Mouse (Mus musculus) adrenal gland, adult 18-20 months (tissue): ENCODE measurements around the gene Abcg4. TPM values are rescaled to one million over a fixed set of nuclear protein-coding genes. Genes with fewer than 3 reads are reported as not detected.
"Not testable (repeated sequence)": the region's sequence is repeated elsewhere in the genome, so short reads cannot be mapped to it uniquely, and the experiment has no call there.

Experiments used
- DNase-seq, 2 experiments: peaks; one replicate each; pipeline ENCODE4 v3.0.0; 2021 to 2022; ENCODE audit warnings: low spot score in 2 of 2
- long read RNA-seq, 2 experiments: library from polyadenylated mRNA; stranded (forward); transcript quantifications; one replicate each; pipeline ENCODE4 v2.0.0; 2021
- total RNA-seq, 2 experiments: library from RNA; stranded (reverse); gene quantifications; 1 replicate in 1 of 2; 2 replicates in 1 of 2; pipeline ENCODE4 v1.2.3; 2021

The Abcg4 gene
- total RNA-seq: 10 to 100 TPM; 16.1 to 30.7 TPM
- long read RNA-seq, experiment 1, transcript Abcg4-208 (15 exons, 3,999 nt): major isoform, 6 of 14 reads
- long read RNA-seq, experiment 1, partial matches to known transcripts: 3 of 14 reads
- long read RNA-seq, experiment 1, other reads (novel, unspliced or antisense): 4 of 14 reads
- long read RNA-seq, experiment 2, partial matches to known transcripts: 1 of 6 reads
- long read RNA-seq, experiment 2, other reads (novel, unspliced or antisense): 5 of 6 reads

- DNase-seq: peak; percentile 50 to 58
Observed at GRCm38 (mm10) chr9:44288076-44288958, at the start of gene Abcg4. Gene Abcg4 (minus strand): TSS chr9:44288615.

- no peak for DNase-seq
Observed at GRCm38 (mm10) chr9:44337436-44338169, 49.2 kb upstream of the Abcg4 start.

- DNase-seq: no peak
Observed at GRCm38 (mm10) chr9:44336964-44337363, 48.5 kb upstream of the Abcg4 start.

- not testable (repeated sequence) for DNase-seq
Observed at GRCm38 (mm10) chr9:44336513-44336912, 48.1 kb upstream of the Abcg4 start.

GRCm38 (mm10) chr9:44336093-44336406, 47.6 kb upstream of the Abcg4 start:
- no peak for DNase-seq

GRCm38 (mm10) chr9:44335331-44336092, 47.1 kb upstream of the Abcg4 start:
- DNase-seq: peak in 1 of 2 experiments; percentile 48

GRCm38 (mm10) chr9:44334396-44335330, 46.2 kb upstream of the Abcg4 start, which contains the start of gene H2afx:
Gene H2afx (plus strand): TSS chr9:44334694.
- peak; percentile 96 to 99 for DNase-seq

GRCm38 (mm10) chr9:44332918-44333638, 44.7 kb upstream of the Abcg4 start:
- no peak for DNase-seq

GRCm38 (mm10) chr9:44330736-44331135, 42.3 kb upstream of the Abcg4 start:
- no peak for DNase-seq

- no peak for DNase-seq
Observed at GRCm38 (mm10) chr9:44327926-44328325, 39.5 kb upstream of the Abcg4 start.

GRCm38 (mm10) chr9:44327064-44327711, 38.8 kb upstream of the Abcg4 start:
- no peak for DNase-seq

GRCm38 (mm10) chr9:44326371-44327063, 38.1 kb upstream of the Abcg4 start:
- peak; percentile 66 to 69 for DNase-seq

GRCm38 (mm10) chr9:44325768-44326370, 37.5 kb upstream of the Abcg4 start, which contains the start of gene Dpagt1:
Gene Dpagt1 (plus strand): TSS chr9:44326019.
- no peak for DNase-seq

- DNase-seq: not testable (repeated sequence)
Observed at GRCm38 (mm10) chr9:44325032-44325767, 36.8 kb upstream of the Abcg4 start.

GRCm38 (mm10) chr9:44324147-44324546, 35.7 kb upstream of the Abcg4 start:
- DNase-seq: no peak

GRCm38 (mm10) chr9:44323656-44324055, 35.2 kb upstream of the Abcg4 start:
- DNase-seq: not testable (repeated sequence)

- no peak for DNase-seq
Observed at GRCm38 (mm10) chr9:44320799-44321133, 32.4 kb upstream of the Abcg4 start.
